Mouse (Mus musculus): ENCODE data around the gene Pdik1l. TPM values are rescaled to one million over a fixed set of nuclear protein-coding genes. Genes with fewer than 3 reads are reported as not detected.

The Pdik1l gene
- polyA plus RNA-seq, 1 experiment from 2014 or later: 10.0 TPM

GRCm38 (mm10) chr4:134307367-134308072 is 19.8 kb upstream of the Pdik1l start:
- Histone ChIP-seq H3K27me3 (replicated peaks; ENCODE audit: insufficient read depth, low read length) (no peaks in the 10 kb centered on the region), H3K9me3 (ENCODE audit: low read length) (no peaks in the 10 kb centered on the region), H3K27ac (ENCODE audit: low read length) (peak overlapping the region; percentile 39), H3K4me2 (replicated peaks; ENCODE audit: low read depth, low read length) (peak overlapping the region; percentile 36), H3K36me3 (ENCODE audit: insufficient read depth, low read length) (no peaks in the 10 kb centered on the region), H3K4me3 (ENCODE audit: low read depth, low read length) (no peak overlapping the region), H3K9ac (replicated peaks; ENCODE audit: low read depth) (no peak overlapping the region), H3K4me1 (ENCODE audit: insufficient read depth, low read depth, low read length) (peaks cover 4% of the 10 kb centered on the region; the same call in 1 of the 2 replicates)
- ATAC-seq (peak; percentile 95), DNase-seq (ENCODE audit: low spot score) (peak; percentile 93)
- 5% methylated on average over 7 of the region's 12 CpGs for WGBS
- TF ChIP-seq CTCF (IDR thresholded peaks at IDR 0.05) (peak; percentile 77), EP300 (IDR thresholded peaks at IDR 0.05) (no peak; the same call in 1 of the 2 replicates)

GRCm38 (mm10) chr4:134306963-134307362 is 19.3 kb upstream of the Pdik1l start:
- Histone ChIP-seq H3K27me3 (replicated peaks; ENCODE audit: insufficient read depth, low read length) (no peaks in the 10 kb centered on the region), H3K4me3 (ENCODE audit: low read depth, low read length) (no peak overlapping the region), H3K4me2 (replicated peaks; ENCODE audit: low read depth, low read length) (peak overlapping the region; percentile 36), H3K27ac (ENCODE audit: low read length) (peak overlapping the region; percentile 39), H3K9me3 (ENCODE audit: low read length) (no peaks in the 10 kb centered on the region), H3K36me3 (ENCODE audit: insufficient read depth, low read length) (no peaks in the 10 kb centered on the region), H3K9ac (replicated peaks; ENCODE audit: low read depth) (no peak overlapping the region), H3K4me1 (ENCODE audit: insufficient read depth, low read depth, low read length) (peaks cover 4% of the 10 kb centered on the region; the same call in 1 of the 2 replicates)
- ATAC-seq (peak; percentile 48), DNase-seq (ENCODE audit: low spot score) (peak; percentile 47)
- TF ChIP-seq EP300 (IDR thresholded peaks at IDR 0.05): no peak
- TF ChIP-seq CTCF (IDR thresholded peaks at IDR 0.05): no peak
- 35% methylated on average over 2 of the region's 2 CpGs for WGBS

- no peaks in the 10 kb centered on the region for H3K4me1 ChIP-seq (ENCODE audit: insufficient read depth, low read depth, low read length)
- H3K36me3 ChIP-seq (ENCODE audit: insufficient read depth, low read length): no peaks in the 10 kb centered on the region
- no peak overlapping the region for H3K9ac ChIP-seq (replicated peaks; ENCODE audit: low read depth)
- WGBS: 79% methylated on average over 5 of the region's 5 CpGs
- H3K4me2 ChIP-seq (replicated peaks; ENCODE audit: low read depth, low read length): no peak overlapping the region
- no peak for ATAC-seq
- H3K4me3 ChIP-seq (ENCODE audit: low read depth, low read length): no peak overlapping the region
- TF ChIP-seq CTCF (IDR thresholded peaks at IDR 0.05): no peak
- no peak for TF ChIP-seq EP300 (IDR thresholded peaks at IDR 0.05)
- H3K9me3 ChIP-seq (ENCODE audit: low read length): no peaks in the 10 kb centered on the region
- no peak for DNase-seq (ENCODE audit: low spot score)
- no peak overlapping the region for H3K27ac ChIP-seq (ENCODE audit: low read length)
- H3K27me3 ChIP-seq (replicated peaks; ENCODE audit: insufficient read depth, low read length): no peaks in the 10 kb centered on the region
Measured at GRCm38 (mm10) chr4:134302084-134302483, 14.4 kb upstream of the Pdik1l start.

- ATAC-seq: peak; percentile 14; the same call in 1 of the 2 replicates
- no peak overlapping the region for H3K9ac ChIP-seq (replicated peaks; ENCODE audit: low read depth)
- no peaks in the 10 kb centered on the region for H3K36me3 ChIP-seq (ENCODE audit: insufficient read depth, low read length)
- TF ChIP-seq CTCF (IDR thresholded peaks at IDR 0.05) (no peak), EP300 (IDR thresholded peaks at IDR 0.05) (no peak)
- H3K4me1 ChIP-seq (ENCODE audit: insufficient read depth, low read depth, low read length): no peaks in the 10 kb centered on the region
- H3K27ac ChIP-seq (ENCODE audit: low read length): no peak overlapping the region
- no peak overlapping the region for H3K4me3 ChIP-seq (ENCODE audit: low read depth, low read length)
- H3K4me2 ChIP-seq (replicated peaks; ENCODE audit: low read depth, low read length): no peak overlapping the region
- WGBS: 56% methylated on average over 9 of the region's 9 CpGs
- H3K27me3 ChIP-seq (replicated peaks; ENCODE audit: insufficient read depth, low read length): no peaks in the 10 kb centered on the region
- H3K9me3 ChIP-seq (ENCODE audit: low read length): no peaks in the 10 kb centered on the region
- peak; percentile 10 for DNase-seq (ENCODE audit: low spot score)
Measured at GRCm38 (mm10) chr4:134300316-134300715, 12.6 kb upstream of the Pdik1l start.

- Histone ChIP-seq H3K4me1 (ENCODE audit: insufficient read depth, low read depth, low read length) (no peaks in the 10 kb centered on the region), H3K9me3 (ENCODE audit: low read length) (no peaks in the 10 kb centered on the region), H3K36me3 (ENCODE audit: insufficient read depth, low read length) (no peaks in the 10 kb centered on the region), H3K27ac (ENCODE audit: low read length) (no peak overlapping the region), H3K4me3 (ENCODE audit: low read depth, low read length) (no peak overlapping the region), H3K27me3 (replicated peaks; ENCODE audit: insufficient read depth, low read length) (no peaks in the 10 kb centered on the region), H3K4me2 (replicated peaks; ENCODE audit: low read depth, low read length) (no peak overlapping the region), H3K9ac (replicated peaks; ENCODE audit: low read depth) (no peak overlapping the region)
- TF ChIP-seq CTCF (IDR thresholded peaks at IDR 0.05): no peak
- TF ChIP-seq EP300 (IDR thresholded peaks at IDR 0.05): no peak
- no peak for DNase-seq (ENCODE audit: low spot score)
- WGBS: 67% methylated on average over 4 of the region's 4 CpGs
- ATAC-seq: no peak
Measured at GRCm38 (mm10) chr4:134299498-134299810, 11.8 kb upstream of the Pdik1l start.

- H3K4me3 ChIP-seq (ENCODE audit: low read depth, low read length): no peak overlapping the region
- no peaks in the 10 kb centered on the region for H3K9me3 ChIP-seq (ENCODE audit: low read length)
- no peaks in the 10 kb centered on the region for H3K36me3 ChIP-seq (ENCODE audit: insufficient read depth, low read length)
- DNase-seq (ENCODE audit: low spot score) (no peak), ATAC-seq (no peak)
- no peak overlapping the region for H3K4me2 ChIP-seq (replicated peaks; ENCODE audit: low read depth, low read length)
- no peaks in the 10 kb centered on the region for H3K4me1 ChIP-seq (ENCODE audit: insufficient read depth, low read depth, low read length)
- no peaks in the 10 kb centered on the region for H3K27me3 ChIP-seq (replicated peaks; ENCODE audit: insufficient read depth, low read length)
- no peak overlapping the region for H3K27ac ChIP-seq (ENCODE audit: low read length)
- no peak overlapping the region for H3K9ac ChIP-seq (replicated peaks; ENCODE audit: low read depth)
- TF ChIP-seq EP300 (IDR thresholded peaks at IDR 0.05): no peak
- no peak for TF ChIP-seq CTCF (IDR thresholded peaks at IDR 0.05)
- 79% methylated on average over 18 of the region's 19 CpGs for WGBS
Measured at GRCm38 (mm10) chr4:134298626-134299497, 11.2 kb upstream of the Pdik1l start.
